Mouse (Mus musculus): ENCODE measurements around the gene Tmem268.
A peak's percentile ranks its signal among the peaks of the same experiment; 100 is the strongest.

The Tmem268 gene

DNA sequence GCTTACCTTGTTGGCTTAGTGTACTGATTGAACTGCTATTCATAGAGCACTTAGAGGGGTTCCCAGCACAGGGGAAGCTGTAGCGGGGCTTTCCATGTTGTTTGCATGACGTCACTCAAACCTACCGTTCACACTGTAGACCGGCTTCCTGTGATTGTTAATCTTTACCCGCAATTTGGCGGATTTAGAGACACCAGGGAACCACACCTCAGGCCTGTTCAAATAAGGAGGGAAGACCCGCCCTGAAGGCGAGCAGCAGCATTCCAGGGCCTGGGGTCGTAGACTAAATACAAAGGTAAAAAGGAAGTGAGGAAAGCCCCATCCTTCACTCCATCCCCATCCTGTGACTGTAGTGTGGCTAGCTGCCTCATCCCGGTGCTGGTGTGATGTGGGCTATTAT, 36.7 kb downstream of the Tmem268 start:
- DNase-seq (ENCODE audit: extremely low read depth, low read depth, low spot score) = no peak

DNA sequence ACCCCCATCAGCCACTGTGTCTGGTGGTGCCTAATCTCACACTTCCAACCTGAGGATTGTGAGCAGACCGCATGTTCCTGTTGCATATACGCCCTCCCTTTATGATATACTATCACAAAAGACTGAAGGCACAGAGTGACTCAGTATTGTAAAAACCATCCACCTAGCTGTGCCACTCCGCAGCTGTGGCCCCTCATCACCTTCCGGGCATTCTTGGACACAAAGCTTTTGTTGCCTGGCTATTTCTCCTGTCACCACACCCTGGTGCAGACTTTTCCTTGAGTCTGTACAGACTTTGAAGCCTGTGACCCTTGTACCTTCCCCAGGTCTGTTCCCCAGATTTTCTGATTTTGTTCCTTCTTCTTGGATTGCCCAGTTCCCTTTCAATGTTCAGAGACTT, 37.4 kb downstream of the Tmem268 start:
- DNase-seq (ENCODE audit: extremely low read depth, low read depth, low spot score) = no peak

DNA sequence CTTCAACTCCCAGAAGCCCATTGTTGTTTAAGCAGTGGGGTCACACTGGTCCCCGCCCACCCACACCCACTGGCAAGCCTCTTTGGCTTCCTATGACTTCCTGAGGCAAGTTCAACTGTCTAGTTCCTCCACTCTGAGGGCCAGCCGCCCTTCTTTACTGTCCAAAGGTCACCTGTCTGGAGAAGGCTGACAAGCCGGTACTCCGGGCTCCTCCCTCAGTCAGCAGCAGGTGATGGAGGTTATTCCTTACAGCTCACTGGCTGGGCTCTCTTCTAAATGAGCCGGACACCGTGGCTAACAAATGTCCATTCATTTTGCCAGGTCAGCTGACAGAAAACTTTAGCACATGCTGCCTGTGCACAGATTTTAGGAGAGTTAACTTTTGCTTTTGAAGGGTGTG, 42.2 kb downstream of the Tmem268 start:
- DNase-seq (ENCODE audit: extremely low read depth, low read depth, low spot score) = peak; percentile 11

DNA sequence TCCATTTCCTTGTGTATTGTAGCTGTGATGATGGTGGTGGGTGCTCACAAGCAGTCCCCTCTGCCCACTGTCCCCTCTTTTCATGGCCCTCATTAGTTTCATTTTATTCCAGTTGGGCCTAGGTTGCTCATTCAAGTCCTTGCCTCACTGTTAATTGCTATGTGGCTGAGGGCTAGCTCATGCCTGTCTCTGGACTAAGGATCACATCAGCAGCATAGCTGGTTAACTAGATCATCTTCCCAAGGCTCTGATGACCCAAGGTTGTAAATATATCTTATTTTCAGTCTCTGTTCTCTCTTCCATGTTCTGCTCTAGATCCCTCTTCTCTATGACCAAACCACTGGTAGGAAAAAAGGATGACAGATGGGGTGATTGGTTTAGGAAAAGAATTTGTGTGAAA, 42.7 kb downstream of the Tmem268 start:
- no peak for DNase-seq (ENCODE audit: extremely low read depth, low read depth, low spot score)

DNA sequence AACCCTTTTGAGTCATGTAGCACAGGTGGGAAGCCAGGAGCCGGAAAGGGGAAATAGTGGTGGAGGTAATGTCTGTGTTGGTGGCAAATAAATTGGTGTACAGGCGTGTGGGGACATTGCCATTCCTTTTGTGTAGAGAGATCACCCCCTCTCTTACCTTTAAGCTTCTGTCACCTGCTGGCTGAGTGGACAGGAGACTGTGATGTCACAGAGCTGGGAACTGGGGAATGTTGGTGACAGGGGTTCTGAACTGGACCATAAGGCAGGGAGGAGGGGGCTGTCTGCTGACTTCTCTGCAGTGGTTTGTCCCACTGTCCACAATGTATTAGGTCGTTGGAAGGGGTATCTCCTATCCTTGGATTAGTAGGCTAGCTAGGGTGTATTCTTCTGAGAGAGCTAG, 46.4 kb downstream of the Tmem268 start, which contains the start of gene Gm11213:
Gene Gm11213, minus strand, starts transcription at position 317 of the 400 bp plus-strand sequence.
- no peak for DNase-seq (ENCODE audit: extremely low read depth, low read depth, low spot score)

DNA sequence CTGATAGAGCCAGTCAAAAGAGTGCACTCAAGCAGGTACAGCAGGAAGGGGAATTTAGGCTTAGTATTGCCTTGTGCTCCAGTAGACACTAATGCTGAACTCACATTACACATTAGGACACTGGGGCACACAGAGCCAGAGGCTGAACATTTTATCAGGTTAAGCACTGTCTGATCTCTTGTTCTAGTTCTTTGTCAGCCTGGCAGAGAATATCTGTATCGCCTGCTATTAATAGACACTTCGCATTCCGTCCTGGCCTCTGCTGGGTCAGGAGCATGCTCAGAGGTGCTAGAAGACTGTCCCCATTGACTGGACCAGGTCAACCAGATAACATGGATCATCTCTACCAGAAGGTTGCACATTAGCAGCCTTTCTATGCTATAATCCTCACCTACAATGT, 47.0 kb downstream of the Tmem268 start:
- DNase-seq (ENCODE audit: extremely low read depth, low read depth, low spot score) = no peak

DNA sequence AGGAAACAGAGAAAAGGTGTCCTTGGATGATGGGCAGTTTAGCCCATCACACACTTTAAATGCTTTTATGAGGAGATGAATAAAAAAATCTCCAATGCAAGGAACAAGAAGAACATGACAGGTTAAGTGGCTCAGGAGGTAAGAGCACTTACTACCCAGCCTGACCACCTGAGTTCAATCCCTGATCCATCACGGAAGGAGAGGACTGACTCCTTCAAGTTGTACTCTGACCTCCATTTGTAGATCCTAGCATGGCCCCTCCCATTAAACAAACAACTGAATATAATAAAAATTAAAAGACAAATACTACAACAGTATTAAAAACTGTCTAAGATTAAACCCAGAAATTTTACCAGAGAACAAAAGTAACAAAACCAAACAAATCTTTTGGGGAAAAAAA, 47.4 kb downstream of the Tmem268 start:
- DNase-seq (ENCODE audit: extremely low read depth, low read depth, low spot score) = no peak

DNA sequence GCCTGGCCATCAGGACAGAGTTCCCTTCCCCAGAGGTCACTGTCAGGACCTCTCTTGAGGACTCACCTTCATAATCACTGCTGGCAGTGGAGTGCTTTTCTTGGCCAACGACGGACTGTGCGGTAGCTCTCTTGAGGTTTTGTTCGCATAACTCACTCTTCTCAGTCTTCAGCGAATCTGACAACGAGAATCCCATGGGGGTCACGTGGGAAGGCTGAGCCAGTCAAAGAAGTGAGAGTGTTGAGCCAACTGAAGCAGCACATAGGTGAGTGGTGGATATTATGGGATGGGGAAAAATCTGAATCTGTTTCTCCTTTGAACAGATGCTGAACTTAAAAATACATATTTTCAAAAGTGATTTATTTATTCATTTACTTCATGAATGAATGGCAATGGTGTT, 49.8 kb downstream of the Tmem268 start:
- DNase-seq (ENCODE audit: extremely low read depth, low read depth, low spot score) = no peak

DNA sequence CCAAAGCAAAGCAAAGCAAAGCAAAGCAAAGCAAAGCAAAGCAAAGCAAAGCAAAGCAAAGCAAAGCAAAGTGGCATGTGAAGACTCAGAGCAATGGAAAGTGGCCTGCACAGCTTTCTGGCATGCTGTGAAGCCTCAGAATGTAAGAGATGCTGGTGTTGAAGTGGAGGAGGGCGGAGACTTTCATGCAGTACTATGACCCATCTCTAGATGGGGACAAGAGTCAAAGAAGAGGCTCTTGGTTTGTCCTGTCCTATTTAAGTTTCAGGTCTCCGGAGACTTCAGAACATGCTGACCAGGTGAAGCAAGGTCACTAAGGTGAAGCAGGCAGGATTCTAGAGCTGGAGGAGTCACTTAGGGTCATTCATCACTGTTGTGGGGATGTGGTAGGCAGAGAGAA, 63.3 kb downstream of the Tmem268 start:
- DNase-seq (ENCODE audit: extremely low read depth, low read depth, low spot score) = no peak

DNA sequence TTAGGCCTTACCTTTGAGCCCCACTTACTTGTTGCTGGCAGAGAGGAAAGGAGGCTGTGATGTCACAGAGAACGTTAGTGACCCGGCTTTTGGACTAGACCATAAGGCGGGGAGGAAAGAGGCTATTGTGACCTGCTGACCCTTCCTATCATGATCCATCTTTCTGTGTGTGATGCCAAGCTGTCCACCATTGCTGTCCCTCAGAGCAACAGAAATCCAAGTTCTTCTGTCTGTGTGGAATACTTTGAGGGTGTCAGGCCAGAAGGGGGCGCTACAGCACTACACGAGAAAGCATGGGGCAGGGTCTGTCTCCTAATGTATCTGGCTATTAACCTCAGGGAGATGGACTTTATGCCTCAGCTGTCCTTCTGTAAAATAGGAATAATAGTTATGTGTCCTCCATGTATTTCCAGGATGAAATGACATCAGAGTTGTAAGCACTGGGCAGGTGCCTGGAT, 63.8 kb downstream of the Tmem268 start, which contains the start of gene Tex48:
Gene Tex48, minus strand, starts transcription at position 51 of the 458 bp plus-strand sequence.
- DNase-seq (ENCODE audit: extremely low read depth, low read depth, low spot score) = no peak

DNA sequence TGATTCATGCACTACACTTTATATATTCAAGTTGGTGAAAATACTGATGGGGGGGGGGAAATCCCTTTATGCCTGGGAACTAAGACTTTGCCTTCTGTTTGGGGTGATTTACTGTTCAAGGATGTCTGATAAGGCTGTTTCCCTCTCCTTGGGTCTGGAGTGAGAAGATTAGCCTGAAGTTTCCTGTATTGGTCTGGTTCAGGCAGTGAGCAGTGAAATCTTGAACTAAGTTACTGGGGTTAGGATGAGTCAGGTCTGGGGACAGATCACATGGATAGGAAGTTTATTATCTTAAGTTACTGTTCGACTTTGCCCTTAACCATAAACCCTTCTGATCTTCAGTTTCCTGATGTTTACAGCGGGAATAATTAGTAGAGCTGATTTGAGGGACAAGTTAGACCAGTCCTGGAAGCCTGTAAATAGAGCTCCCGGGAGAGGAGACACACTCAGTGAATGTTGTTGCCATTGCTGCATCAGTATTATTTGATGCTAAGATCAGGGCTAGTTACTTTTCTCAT, 67.0 kb downstream of the Tmem268 start:
- no peak for DNase-seq (ENCODE audit: extremely low read depth, low read depth, low spot score)

DNA sequence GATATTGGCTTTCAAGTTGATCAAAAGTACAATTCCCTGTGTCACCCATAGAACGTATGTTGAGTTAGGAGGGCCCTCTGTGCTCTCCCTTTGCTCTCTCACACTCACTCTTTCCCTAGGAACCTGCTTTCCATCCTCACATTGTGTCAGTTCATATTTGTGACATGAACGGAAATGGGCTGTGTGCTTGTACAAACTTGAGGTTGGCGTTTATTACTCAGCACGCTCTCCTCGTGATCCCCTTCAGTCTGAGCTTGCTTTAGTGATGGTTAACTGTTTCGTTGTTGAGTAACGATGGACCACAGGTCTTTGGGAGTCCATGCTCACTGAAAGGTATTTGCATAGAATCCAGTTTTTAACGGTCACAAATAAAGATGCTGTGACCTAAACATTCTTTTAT, 68.5 kb downstream of the Tmem268 start:
- DNase-seq (ENCODE audit: extremely low read depth, low read depth, low spot score) = no peak

DNA sequence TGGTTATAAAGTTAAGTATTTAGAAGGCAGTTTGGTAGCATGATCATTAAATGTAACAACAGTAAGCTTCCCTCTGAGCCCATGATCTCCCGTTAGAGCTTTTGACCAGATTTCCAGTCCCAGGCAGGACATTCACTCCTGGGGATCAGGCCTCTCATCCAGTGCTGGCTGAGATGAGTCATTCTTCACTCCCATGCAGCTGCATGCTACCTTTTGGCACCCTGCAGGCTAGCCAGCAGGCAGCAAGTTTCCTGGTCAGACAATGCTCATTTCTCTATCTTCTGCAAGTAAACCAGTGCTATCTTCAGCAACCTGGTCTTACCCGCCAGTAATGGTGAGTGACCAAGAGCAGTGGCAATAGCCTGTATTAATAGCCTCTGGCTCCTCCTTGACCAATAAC, 74.6 kb downstream of the Tmem268 start:
- DNase-seq (ENCODE audit: extremely low read depth, low read depth, low spot score) = no peak

Measured in fat pad, adult 2 months (tissue).